Mouse (Mus musculus) E14TG2a.4 (cell line): Measurements from ENCODE around the gene Scube2.

Source experiments
- CTCF ChIP-seq: conservative IDR thresholded peaks from 2 replicates; pipeline ENCODE4 v1.5.1; 2014; ENCODE audit warnings: low read length
- POU5F1 ChIP-seq: IDR thresholded peaks from 2 replicates; pipeline ENCODE4 v1.6.1; 2014; ENCODE audit warnings: low read length, borderline replicate concordance

DNA sequence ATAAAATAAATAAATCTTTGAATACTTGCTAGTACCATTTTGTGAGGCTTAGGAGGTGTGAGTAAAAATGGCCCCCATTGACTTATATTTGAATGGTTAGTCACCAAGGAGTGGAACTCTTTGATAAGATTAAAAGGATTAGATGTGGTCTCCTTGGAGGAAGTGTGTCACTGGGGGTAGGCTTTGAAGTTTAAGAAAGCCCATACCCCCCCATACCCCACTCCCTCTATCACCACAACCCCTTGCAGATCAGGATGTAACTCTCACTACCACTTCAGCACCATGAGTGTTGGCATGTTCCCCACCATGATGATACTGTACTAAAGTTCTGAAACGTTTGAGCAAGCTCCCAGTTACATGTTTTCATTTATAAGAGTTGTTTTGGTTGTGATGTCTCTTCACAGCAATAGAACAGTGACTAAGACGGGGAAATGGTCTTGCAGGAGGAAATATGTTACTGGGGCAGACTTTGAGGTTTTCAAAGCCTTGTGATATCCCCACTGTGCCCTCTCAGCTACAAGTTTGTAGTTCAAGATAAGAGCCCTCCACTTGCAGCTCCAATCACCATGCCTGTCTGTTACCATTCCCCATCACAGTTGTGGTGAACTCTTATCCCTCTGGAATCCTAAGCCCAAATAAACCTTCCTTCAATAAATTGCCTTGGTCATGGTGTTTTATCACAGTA, 96.6 kb downstream of the Scube2 start:
- TF ChIP-seq CTCF = no peak
- no peak for TF ChIP-seq POU5F1
